Mouse (Mus musculus) testis, adult 2 months (tissue): Measurements from ENCODE around the gene Macf1. TPM values are rescaled to one million over a fixed set of nuclear protein-coding genes. Genes with fewer than 3 reads are reported as not detected.
A peak's percentile ranks its signal among the peaks of the same experiment; 100 is the strongest.
"Not testable (repeated sequence)": the region's sequence is repeated elsewhere in the genome, so short reads cannot be mapped to it uniquely, and the experiment has no call there.

Experiments
- H3K27ac ChIP-seq: fragments of 200-500 bp; 2 replicates; pipeline ENCODE4 v1.5.1; 2012; ENCODE audit warnings: low read depth, low read length; ENCODE audit not compliant: control insufficient read depth, insufficient read depth
- H3K27me3 ChIP-seq: fragments of 200-500 bp; 2 replicates; pipeline ENCODE4 v1.6.1; 2012; ENCODE audit warnings: mild to moderate bottlenecking, low read length, moderate library complexity; ENCODE audit not compliant: control insufficient read depth, insufficient read depth
- H3K36me3 ChIP-seq: fragments of 200-500 bp; 2 replicates; pipeline ENCODE4 v1.6.1; 2012; ENCODE audit warnings: mild to moderate bottlenecking, low read length; ENCODE audit not compliant: control insufficient read depth, insufficient read depth
- H3K4me1 ChIP-seq: fragments of 200-500 bp; 2 replicates; pipeline ENCODE4 v1.6.1; 2012; ENCODE audit warnings: low read length; ENCODE audit not compliant: control insufficient read depth, insufficient read depth
- H3K4me3 ChIP-seq: fragments of 200-500 bp; 2 replicates; pipeline ENCODE4 v1.5.1; 2012; ENCODE audit warnings: low read depth, mild to moderate bottlenecking, low read length, moderate library complexity, mixed read lengths; ENCODE audit not compliant: control insufficient read depth
- CTCF ChIP-seq: fragments of 200-500 bp; IDR thresholded peaks from 2 replicates; pipeline ENCODE4 v1.5.1; 2012; ENCODE audit warnings: low read depth, mild to moderate bottlenecking, inconsistent platforms, low read length, moderate library complexity; ENCODE audit not compliant: control insufficient read depth, insufficient read depth, insufficient replicate concordance
- POLR2A ChIP-seq: fragments of 200-500 bp; IDR thresholded peaks from 2 replicates; pipeline ENCODE4 v1.6.1; 2012; ENCODE audit warnings: low read depth, mild to moderate bottlenecking, inconsistent platforms, low read length, moderate library complexity; ENCODE audit not compliant: control insufficient read depth
- polyA plus RNA-seq: library from polyadenylated mRNA; depleted of rRNA; stranded (reverse); fragments of >200 nt; gene quantifications from 2 replicates; pipeline ENCODE4 v1.2.3, GENCODE M21; 2012

Gene Macf1
- polyA plus RNA-seq, 1 experiment, result 24.4 TPM

GRCm38 (mm10) chr4:123662914-123663687, 21.1 kb downstream of the Macf1 start:
- Histone ChIP-seq H3K4me3 (peak overlapping the region; percentile 94), H3K27ac (peak overlapping the region; percentile 45), H3K27me3 (no peaks in the 10 kb centered on the region), H3K36me3 (no peaks in the 10 kb centered on the region), H3K4me1 (peaks cover 14% of the 10 kb centered on the region)
- TF ChIP-seq CTCF, result no peak
- no peak for TF ChIP-seq POLR2A

GRCm38 (mm10) chr4:123658175-123658574, 26.0 kb downstream of the Macf1 start:
- Histone ChIP-seq H3K4me1 (peaks cover 2% of the 10 kb centered on the region), H3K4me3 (no peak overlapping the region), H3K27me3 (no peaks in the 10 kb centered on the region), H3K27ac (no peak overlapping the region), H3K36me3 (no peaks in the 10 kb centered on the region)
- TF ChIP-seq CTCF (no peak), POLR2A (no peak)

GRCm38 (mm10) chr4:123655245-123655644, 28.9 kb downstream of the Macf1 start:
- H3K4me3 ChIP-seq, result no peak overlapping the region
- no peaks in the 10 kb centered on the region for H3K27me3 ChIP-seq
- no peak overlapping the region for H3K27ac ChIP-seq
- no peaks in the 10 kb centered on the region for H3K36me3 ChIP-seq
- no peak for TF ChIP-seq POLR2A
- no peak for TF ChIP-seq CTCF
- H3K4me1 ChIP-seq, result no peaks in the 10 kb centered on the region

- Histone ChIP-seq H3K36me3 (no peaks in the 10 kb centered on the region), H3K27ac (no peak overlapping the region), H3K27me3 (no peaks in the 10 kb centered on the region), H3K4me1 (no peaks in the 10 kb centered on the region), H3K4me3 (no peak overlapping the region)
- no peak for TF ChIP-seq POLR2A
- TF ChIP-seq CTCF, result no peak
These were observed 29.6 kb downstream of the Macf1 start for GRCm38 (mm10) chr4:123654566-123654965.

GRCm38 (mm10) chr4:123653446-123653845, 30.7 kb downstream of the Macf1 start:
- H3K36me3 ChIP-seq, H3K4me1 ChIP-seq, H3K27ac ChIP-seq, H3K4me3 ChIP-seq, H3K27me3 ChIP-seq: not testable (repeated sequence)

- H3K4me3 ChIP-seq, result no peak overlapping the region
- no peaks in the 10 kb centered on the region for H3K27me3 ChIP-seq
- no peak overlapping the region for H3K27ac ChIP-seq
- no peaks in the 10 kb centered on the region for H3K4me1 ChIP-seq
- no peaks in the 10 kb centered on the region for H3K36me3 ChIP-seq
- no peak for TF ChIP-seq CTCF
- TF ChIP-seq POLR2A, result no peak
These were observed 32.0 kb downstream of the Macf1 start for GRCm38 (mm10) chr4:123652130-123652529.

- no peak overlapping the region for H3K4me3 ChIP-seq
- H3K27ac ChIP-seq, result no peak overlapping the region
- H3K4me1 ChIP-seq, result no peaks in the 10 kb centered on the region
- no peak for TF ChIP-seq CTCF
- no peak for TF ChIP-seq POLR2A
- no peaks in the 10 kb centered on the region for H3K27me3 ChIP-seq
- no peaks in the 10 kb centered on the region for H3K36me3 ChIP-seq
These were observed 35.0 kb downstream of the Macf1 start for GRCm38 (mm10) chr4:123649131-123649530.

GRCm38 (mm10) chr4:123647668-123648067, 36.5 kb downstream of the Macf1 start:
- no peak overlapping the region for H3K27ac ChIP-seq
- H3K27me3 ChIP-seq, result no peaks in the 10 kb centered on the region
- H3K36me3 ChIP-seq, result no peaks in the 10 kb centered on the region
- no peak for TF ChIP-seq CTCF
- H3K4me3 ChIP-seq, result no peak overlapping the region
- no peaks in the 10 kb centered on the region for H3K4me1 ChIP-seq
